Mouse (Mus musculus) CD8-positive naive resting alpha-beta T cell, adult 2 months (primary cell): ENCODE measurements around the gene Prex1.
"Not testable (repeated sequence)": the region's sequence is repeated elsewhere in the genome, so short reads cannot be mapped to it uniquely, and the experiment has no call there.

ENCODE experiments used
- DNase-seq, 2 experiments: peaks; one replicate each; pipeline ENCODE4 v3.0.0; 2022; ENCODE audit warnings: low read depth in 2 of 2, low spot score in 2 of 2

The Prex1 gene

DNA sequence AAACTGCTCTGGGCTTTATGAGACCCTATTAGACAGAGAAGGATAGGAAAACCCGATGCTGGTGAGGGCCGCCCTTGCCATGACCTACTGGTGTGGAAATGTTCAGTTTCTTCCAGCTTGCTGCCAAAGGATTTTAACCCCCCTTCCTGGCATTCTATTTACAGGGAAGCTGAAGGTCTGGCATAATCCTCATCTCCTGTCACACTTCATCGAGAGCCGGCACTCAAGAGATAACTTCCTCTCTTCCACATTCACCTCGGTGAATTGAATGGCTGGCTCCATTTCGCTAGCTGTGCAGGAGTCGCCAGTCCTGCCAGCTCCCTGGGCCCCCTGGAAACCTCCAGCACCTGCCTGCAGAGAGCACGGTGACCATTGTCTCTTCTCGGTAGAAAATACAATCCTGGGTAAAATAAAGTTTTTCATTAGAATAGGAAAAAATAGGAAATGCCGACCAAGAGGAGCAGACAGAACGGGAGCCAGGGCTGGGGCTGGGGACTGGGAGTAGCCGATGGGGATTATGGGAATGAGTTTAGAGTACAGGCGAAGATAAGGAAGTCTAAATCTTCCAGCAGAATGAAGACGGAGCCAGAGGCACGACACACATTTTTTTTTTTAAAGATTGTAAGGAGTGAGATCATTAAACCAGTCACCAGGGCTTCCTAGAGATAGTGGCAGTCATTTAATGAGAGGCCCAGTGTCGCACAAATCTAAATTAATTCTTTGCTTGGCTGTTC lies 191.6 kb downstream of the Prex1 start:
- no peak for DNase-seq

DNA sequence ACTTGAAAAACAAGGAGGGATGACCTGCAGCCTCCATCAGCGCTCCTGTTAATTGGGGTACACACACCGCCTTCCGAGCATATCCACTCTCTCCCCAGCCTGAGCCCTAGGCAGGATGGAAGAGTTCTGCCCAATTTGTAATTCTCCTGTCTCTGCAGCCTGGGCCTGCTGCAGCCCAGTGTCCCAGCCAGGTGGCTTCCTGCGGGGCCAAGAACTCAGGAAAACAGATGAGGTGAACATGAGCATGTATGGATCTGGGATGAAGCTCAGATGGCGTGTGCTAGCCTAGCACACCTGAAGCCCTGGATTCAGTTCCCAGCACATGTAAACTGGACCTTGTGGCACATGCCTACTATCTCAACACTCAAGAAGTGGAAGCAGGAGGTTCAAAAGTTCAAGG lies 192.2 kb downstream of the Prex1 start:
- no peak for DNase-seq

DNA sequence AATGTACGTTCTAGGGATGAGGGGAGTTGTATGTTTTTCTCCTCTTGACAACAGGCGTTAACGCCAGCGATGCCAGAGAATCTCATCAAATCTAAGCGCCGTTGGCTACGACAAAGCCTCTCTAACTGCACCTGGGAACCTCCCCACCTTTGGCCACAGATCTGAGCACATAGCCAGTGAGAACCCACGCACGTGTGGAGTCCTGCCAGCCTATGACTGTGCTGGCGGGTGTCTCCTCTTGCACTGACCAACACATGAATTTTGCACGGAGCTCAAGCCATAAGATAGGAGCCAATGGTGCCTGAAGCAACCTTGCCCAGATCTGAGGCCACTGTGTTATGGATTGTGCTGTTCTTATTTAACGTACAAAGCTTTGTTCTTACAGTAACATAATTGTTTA lies 193.1 kb downstream of the Prex1 start:
- no peak for DNase-seq

- not testable (repeated sequence) for DNase-seq
Observed at GRCm38 (mm10) chr2:166517392-166518174, 196.0 kb downstream of the Prex1 start.

DNA sequence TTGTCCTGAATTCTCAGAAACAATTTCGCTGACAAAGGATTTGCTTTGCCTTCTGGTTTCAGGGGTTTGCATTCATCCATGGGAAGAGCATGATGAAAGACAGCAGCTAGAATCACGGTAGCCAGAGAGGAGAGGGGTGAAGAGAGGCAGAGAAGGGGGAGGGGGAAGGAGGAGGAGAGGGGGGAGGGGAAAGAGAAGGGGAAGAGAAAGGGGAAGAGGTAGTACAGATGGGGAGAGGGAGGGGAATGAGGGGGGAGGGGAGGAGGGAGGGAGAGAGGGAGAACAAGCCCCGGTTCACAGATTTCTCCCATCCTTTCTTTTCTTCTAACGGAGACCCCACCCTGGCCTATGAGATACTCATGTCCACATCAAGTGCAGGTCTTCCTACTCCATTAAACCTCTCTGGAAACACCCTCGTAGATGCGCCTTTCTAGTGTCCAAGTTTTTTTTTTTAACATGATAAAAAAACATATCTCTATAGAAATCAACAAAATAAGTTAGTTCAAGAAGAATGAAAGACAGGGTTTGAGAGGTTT lies 196.7 kb downstream of the Prex1 start:
- DNase-seq: no peak
